Mouse (Mus musculus) small intestine, adult 2 months (tissue): ENCODE data around the gene Ifit2.

Source experiments
- CTCF ChIP-seq: fragments of 200-500 bp; IDR thresholded peaks from 2 replicates; pipeline ENCODE4 v1.5.1; 2012; ENCODE audit warnings: low read depth, mild to moderate bottlenecking, control low read depth, inconsistent platforms, low read length, moderate library complexity, mixed read lengths; ENCODE audit not compliant: insufficient replicate concordance, insufficient read length; ENCODE audit errors: extremely low read depth
- POLR2A ChIP-seq: fragments of 200-500 bp; IDR thresholded peaks from 2 replicates; pipeline ENCODE4 v1.6.1; 2012; ENCODE audit warnings: low read depth, mild to moderate bottlenecking, control low read depth, inconsistent platforms, low read length, moderate library complexity

- no peak for TF ChIP-seq POLR2A
- TF ChIP-seq CTCF, result no peak
Observed at GRCm38 (mm10) chr19:34620871-34621270, 70.4 kb downstream of the Ifit2 start.
